Mouse (Mus musculus) embryonic facial prominence, embryonic 15.5 days (tissue): ENCODE measurements around the gene Rybp. TPM values are rescaled to one million over a fixed set of nuclear protein-coding genes. Genes with fewer than 3 reads are reported as not detected.

Source experiments
- ATAC-seq: fragments of 200-750 bp; cut with Nextera tagmentation; 2 replicates; pipeline ENCODE4 v1.8.0; 2017; ENCODE audit warnings: low read depth, moderate TSS enrichment; ENCODE audit not compliant: insufficient number of reproducible peaks, low FRiP score, low TSS enrichment
- H3K27ac ChIP-seq: fragments of 300-500 bp; sonication (generic); replicated peaks from 2 replicates; pipeline ENCODE4 v1.5.1; 2015; ENCODE audit warnings: mild to moderate bottlenecking, inconsistent platforms
- H3K27me3 ChIP-seq: fragments of 300-500 bp; sonication (generic); 2 replicates; pipeline ENCODE4 v1.6.1; 2015; ENCODE audit warnings: inconsistent platforms
- H3K36me3 ChIP-seq: fragments of 300-500 bp; sonication (generic); 2 replicates; pipeline ENCODE4 v1.6.1; 2015; ENCODE audit warnings: mild to moderate bottlenecking, inconsistent platforms
- H3K4me1 ChIP-seq: fragments of 300-500 bp; sonication (generic); 2 replicates; pipeline ENCODE4 v1.6.1; 2015; ENCODE audit warnings: inconsistent platforms
- H3K4me2 ChIP-seq: fragments of 300-500 bp; sonication (generic); replicated peaks from 2 replicates; pipeline ENCODE4 v1.6.1; 2015; ENCODE audit warnings: mild to moderate bottlenecking, inconsistent platforms
- H3K4me3 ChIP-seq: fragments of 300-500 bp; sonication (generic); replicated peaks from 2 replicates; pipeline ENCODE4 v1.5.1; 2015; ENCODE audit warnings: mild to moderate bottlenecking, inconsistent platforms
- H3K9ac ChIP-seq: fragments of 300-500 bp; sonication (generic); 2 replicates; pipeline ENCODE4 v1.6.1; 2015; ENCODE audit warnings: inconsistent platforms
- H3K9me3 ChIP-seq: fragments of 300-500 bp; sonication (generic); replicated peaks from 2 replicates; pipeline ENCODE4 v1.6.1; 2016; ENCODE audit warnings: inconsistent platforms
- WGBS: fragments of 180-500 bp; shearing (Covaris S2); methylation state at CpG from one replicate; pipeline ENCODE4 v1.1.7; 2015; 5-methylcytosine and 5-hydroxymethylcytosine counted together
- polyA plus RNA-seq: library from polyadenylated mRNA; unstranded; fragments of >200 nt; fragmentation: Nextera tagmentation; extraction: Ambion mirVana; gene quantifications from 2 replicates; pipeline ENCODE4 v1.2.1, GENCODE M21; 2015

Gene Rybp
- polyA plus RNA-seq, 1 experiment from 2014 or later: 20.0 TPM

- ATAC-seq: no peak
- H3K4me1 ChIP-seq: peaks cover 29% of the 10 kb centered on the region
These were observed 81.0 kb downstream of the Rybp start for GRCm38 (mm10) chr6:100206261-100206660.

GRCm38 (mm10) chr6:100204436-100204835, 82.8 kb downstream of the Rybp start:
- WGBS: 38% methylated on average over 7 of the region's 7 CpGs
- ATAC-seq: no peak
- peaks cover 10% of the 10 kb centered on the region; the same call in 1 of the 2 replicates for H3K27me3 ChIP-seq

More at GRCm38 (mm10) chr6:100206261-100206660, 81.0 kb downstream of the Rybp start:
- no peaks in the 10 kb centered on the region for H3K9me3 ChIP-seq
- no peak overlapping the region for H3K4me2 ChIP-seq
- H3K4me3 ChIP-seq: no peak overlapping the region
- H3K27me3 ChIP-seq: peaks cover 10% of the 10 kb centered on the region; the same call in 1 of the 2 replicates
- no peak overlapping the region for H3K9ac ChIP-seq
- no peak overlapping the region for H3K27ac ChIP-seq
- H3K36me3 ChIP-seq: no peaks in the 10 kb centered on the region
- WGBS: 57% methylated on average over 1 of the region's 1 CpGs

DNA sequence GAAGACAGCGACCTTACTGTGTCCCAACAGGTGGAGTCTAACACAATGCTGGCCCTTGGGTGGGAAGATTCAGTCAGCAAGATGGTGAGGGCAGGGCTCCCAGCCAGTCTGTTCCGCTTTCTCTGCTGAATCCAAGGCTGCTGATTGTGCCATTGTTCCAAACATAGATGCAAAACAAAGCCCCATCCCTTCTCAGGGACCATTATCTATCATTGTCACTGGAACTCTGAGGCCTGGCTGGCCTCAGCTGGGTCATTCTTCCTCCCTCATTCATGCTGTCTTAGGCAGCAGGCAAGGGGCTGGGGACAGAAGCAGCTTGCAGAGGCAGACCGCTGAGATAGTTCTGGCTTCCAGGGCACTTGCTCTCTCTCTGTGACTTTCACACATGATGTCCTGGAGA, 83.8 kb downstream of the Rybp start:
- Histone ChIP-seq H3K4me1 (peaks cover 27% of the 10 kb centered on the region), H3K4me2 (no peak overlapping the region), H3K27ac (no peak overlapping the region), H3K4me3 (no peak overlapping the region), H3K36me3 (no peaks in the 10 kb centered on the region), H3K27me3 (peaks cover 8% of the 10 kb centered on the region; the same call in 1 of the 2 replicates), H3K9me3 (no peaks in the 10 kb centered on the region), H3K9ac (no peak overlapping the region)
- WGBS: 66% methylated on average over 3 of the region's 3 CpGs
- no peak for ATAC-seq

More at GRCm38 (mm10) chr6:100204436-100204835, 82.8 kb downstream of the Rybp start:
- Histone ChIP-seq H3K27ac (no peak overlapping the region), H3K36me3 (no peaks in the 10 kb centered on the region), H3K4me3 (no peak overlapping the region), H3K9me3 (no peaks in the 10 kb centered on the region), H3K4me1 (peaks cover 29% of the 10 kb centered on the region), H3K4me2 (no peak overlapping the region), H3K9ac (no peak overlapping the region)

DNA sequence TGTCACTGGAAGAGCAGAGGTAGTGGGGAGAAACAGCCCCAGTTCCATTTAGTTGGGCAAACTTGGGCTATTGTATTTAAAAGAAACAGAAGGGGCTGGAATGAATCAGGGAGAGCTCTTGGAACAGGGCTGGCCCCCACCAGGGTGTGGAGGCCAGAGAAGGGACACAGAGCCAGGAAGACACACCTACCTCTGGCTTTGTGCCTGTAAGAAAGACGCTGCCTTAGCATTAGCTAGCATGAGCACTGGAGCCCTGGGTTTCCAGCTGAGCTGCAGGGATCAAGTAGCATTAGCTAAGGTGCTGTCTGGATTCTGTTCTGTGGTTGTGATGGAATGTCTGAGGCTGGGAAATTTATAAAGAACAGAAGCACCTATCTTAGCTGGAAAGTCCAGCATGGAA, 85.2 kb downstream of the Rybp start:
- Histone ChIP-seq H3K9ac (no peak overlapping the region), H3K27me3 (peaks cover 6% of the 10 kb centered on the region; the same call in 1 of the 2 replicates), H3K4me1 (peaks cover 27% of the 10 kb centered on the region), H3K36me3 (no peaks in the 10 kb centered on the region), H3K4me3 (no peak overlapping the region), H3K9me3 (no peaks in the 10 kb centered on the region), H3K4me2 (no peak overlapping the region), H3K27ac (no peak overlapping the region)
- 25% methylated on average over 1 of the region's 1 CpGs for WGBS
- ATAC-seq: no peak

GRCm38 (mm10) chr6:100197102-100197501, 90.2 kb downstream of the Rybp start:
- Histone ChIP-seq H3K36me3 (no peaks in the 10 kb centered on the region), H3K4me1 (peaks cover 62% of the 10 kb centered on the region), H3K9me3 (no peaks in the 10 kb centered on the region), H3K4me3 (no peak overlapping the region), H3K27me3 (no peaks in the 10 kb centered on the region), H3K9ac (no peak overlapping the region), H3K4me2 (no peak overlapping the region), H3K27ac (peak overlapping the region; percentile 75)
- peak; percentile 83 for ATAC-seq
- WGBS: 35% methylated on average over 5 of the region's 5 CpGs

DNA sequence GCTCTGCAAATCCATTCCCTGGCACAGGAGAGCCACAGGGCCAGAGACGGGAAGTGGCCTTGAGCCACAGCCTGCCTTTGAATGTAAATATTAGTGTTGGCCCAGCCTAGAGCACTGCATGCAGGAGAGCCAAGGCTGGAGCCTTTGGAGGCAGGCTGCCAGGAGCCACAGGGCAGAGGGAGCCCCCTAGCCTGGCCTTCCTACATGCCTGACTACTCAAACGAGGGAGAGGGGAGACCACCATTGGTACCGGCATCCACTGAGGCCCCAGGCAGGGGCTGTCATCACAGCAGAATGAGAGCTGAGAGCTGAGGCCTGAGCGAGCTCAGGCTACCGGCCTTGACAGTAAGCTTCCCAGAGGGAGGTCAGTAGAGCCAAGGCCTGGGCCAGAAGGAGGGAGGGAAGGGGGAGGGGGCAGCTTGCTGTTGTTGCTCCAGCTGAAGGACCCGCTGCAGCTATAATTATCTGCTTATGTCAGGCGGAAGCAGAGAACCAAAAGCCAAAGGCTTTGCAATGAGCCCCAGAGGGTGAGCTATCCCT, 91.3 kb downstream of the Rybp start:
- Histone ChIP-seq H3K4me1 (peaks cover 56% of the 10 kb centered on the region), H3K4me3 (no peak overlapping the region), H3K27ac (peak overlapping the region; percentile 29; the same call in 1 of the 2 replicates), H3K9me3 (no peaks in the 10 kb centered on the region), H3K9ac (no peak overlapping the region), H3K36me3 (no peaks in the 10 kb centered on the region), H3K27me3 (no peaks in the 10 kb centered on the region), H3K4me2 (no peak overlapping the region)
- ATAC-seq: peak; percentile 59
- WGBS: 19% methylated on average over 7 of the region's 7 CpGs

DNA sequence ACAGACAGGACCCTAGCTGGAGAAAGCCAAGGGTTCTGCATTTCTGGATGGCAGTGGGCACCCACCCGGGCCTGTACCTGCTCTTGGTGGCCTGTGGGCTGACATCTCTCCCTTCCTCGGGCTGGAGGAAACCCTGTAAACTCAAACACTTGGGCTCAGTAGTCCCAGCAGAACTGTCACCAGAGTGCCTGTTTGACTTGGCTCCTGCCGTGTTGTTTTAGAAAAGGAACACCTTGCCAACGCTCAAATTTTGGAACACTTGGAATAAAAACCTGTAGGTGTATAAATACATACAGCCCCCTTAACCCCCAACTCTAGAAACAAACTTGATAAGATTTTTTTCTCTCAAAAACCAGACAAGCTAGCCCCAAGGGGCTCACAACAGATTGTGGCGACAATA, 92.2 kb downstream of the Rybp start:
- no peak overlapping the region for H3K4me2 ChIP-seq
- no peak overlapping the region for H3K9ac ChIP-seq
- no peak overlapping the region for H3K4me3 ChIP-seq
- H3K4me1 ChIP-seq: peaks cover 56% of the 10 kb centered on the region
- H3K27ac ChIP-seq: peak overlapping the region; percentile 29; the same call in 1 of the 2 replicates
- ATAC-seq: no peak
- no peaks in the 10 kb centered on the region for H3K27me3 ChIP-seq
- no peaks in the 10 kb centered on the region for H3K9me3 ChIP-seq
- 65% methylated on average over 5 of the region's 5 CpGs for WGBS
- no peaks in the 10 kb centered on the region for H3K36me3 ChIP-seq

DNA sequence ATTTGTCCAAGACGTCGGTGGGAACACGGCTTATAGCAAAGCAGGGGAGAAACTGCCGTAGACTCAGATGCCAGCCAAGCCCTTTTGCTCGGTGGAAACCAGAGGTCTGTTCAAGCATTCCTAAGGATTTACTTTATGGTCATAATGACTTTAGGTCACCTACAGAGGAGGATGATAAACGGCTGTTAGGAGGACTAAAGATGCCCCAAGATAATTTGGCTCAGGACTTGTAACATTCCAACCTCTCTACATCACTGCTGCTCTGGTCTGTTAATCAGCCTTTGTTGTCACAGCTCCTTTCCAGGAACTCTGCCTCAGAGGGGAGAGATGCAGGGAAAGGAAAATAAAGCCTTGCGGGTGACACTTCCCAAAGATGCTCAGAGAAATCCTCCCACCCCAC, 93.5 kb downstream of the Rybp start:
- H3K4me1 ChIP-seq: peaks cover 56% of the 10 kb centered on the region
- WGBS: 58% methylated on average over 7 of the region's 7 CpGs
- H3K9ac ChIP-seq: no peak overlapping the region

DNA sequence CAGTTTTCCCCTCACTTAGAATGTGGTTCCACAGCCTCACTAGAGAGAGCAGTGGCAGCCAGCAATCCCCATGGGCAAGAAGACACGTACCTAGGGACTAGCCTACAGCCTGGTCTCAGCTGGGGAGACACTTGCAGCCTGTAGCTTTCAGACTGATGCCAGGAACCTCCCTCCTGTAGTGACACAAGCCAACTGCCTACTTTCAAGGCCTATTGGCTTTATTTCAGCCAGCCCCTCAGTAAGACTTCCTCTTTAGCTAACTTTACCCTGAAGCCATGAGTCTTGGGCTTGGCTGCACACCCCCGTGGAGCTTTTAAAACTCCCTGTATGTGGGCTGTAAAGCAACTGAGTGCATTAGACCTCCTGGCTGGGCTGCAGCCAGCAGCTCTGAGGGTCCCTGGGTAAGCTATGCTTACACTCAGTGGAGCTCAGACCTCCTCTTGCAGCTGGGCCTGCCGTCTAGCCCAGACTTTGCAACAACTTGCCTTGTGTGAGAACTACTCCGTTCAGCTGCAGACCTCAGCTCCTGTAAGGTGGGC, 94.5 kb downstream of the Rybp start:
- no peak overlapping the region for H3K4me2 ChIP-seq
- peak overlapping the region; percentile 48; the same call in 1 of the 2 replicates for H3K27ac ChIP-seq
- peaks cover 54% of the 10 kb centered on the region for H3K4me1 ChIP-seq
- H3K4me3 ChIP-seq: no peak overlapping the region
- H3K9ac ChIP-seq: no peak overlapping the region
- H3K36me3 ChIP-seq: no peaks in the 10 kb centered on the region
- H3K27me3 ChIP-seq: 0 out of 2 replicates have a peak, but pooled peaks cover 3% of the 10 kb centered on the region
- no peaks in the 10 kb centered on the region for H3K9me3 ChIP-seq
- 28% methylated on average over 4 of the region's 4 CpGs for WGBS
- no peak for ATAC-seq

More for the DNA sequence above, 93.5 kb downstream of the Rybp start:
- Histone ChIP-seq H3K36me3 (no peaks in the 10 kb centered on the region), H3K27me3 (no peaks in the 10 kb centered on the region), H3K4me3 (no peak overlapping the region), H3K27ac (no peak overlapping the region), H3K4me2 (no peak overlapping the region), H3K9me3 (no peaks in the 10 kb centered on the region)
- no peak for ATAC-seq

DNA sequence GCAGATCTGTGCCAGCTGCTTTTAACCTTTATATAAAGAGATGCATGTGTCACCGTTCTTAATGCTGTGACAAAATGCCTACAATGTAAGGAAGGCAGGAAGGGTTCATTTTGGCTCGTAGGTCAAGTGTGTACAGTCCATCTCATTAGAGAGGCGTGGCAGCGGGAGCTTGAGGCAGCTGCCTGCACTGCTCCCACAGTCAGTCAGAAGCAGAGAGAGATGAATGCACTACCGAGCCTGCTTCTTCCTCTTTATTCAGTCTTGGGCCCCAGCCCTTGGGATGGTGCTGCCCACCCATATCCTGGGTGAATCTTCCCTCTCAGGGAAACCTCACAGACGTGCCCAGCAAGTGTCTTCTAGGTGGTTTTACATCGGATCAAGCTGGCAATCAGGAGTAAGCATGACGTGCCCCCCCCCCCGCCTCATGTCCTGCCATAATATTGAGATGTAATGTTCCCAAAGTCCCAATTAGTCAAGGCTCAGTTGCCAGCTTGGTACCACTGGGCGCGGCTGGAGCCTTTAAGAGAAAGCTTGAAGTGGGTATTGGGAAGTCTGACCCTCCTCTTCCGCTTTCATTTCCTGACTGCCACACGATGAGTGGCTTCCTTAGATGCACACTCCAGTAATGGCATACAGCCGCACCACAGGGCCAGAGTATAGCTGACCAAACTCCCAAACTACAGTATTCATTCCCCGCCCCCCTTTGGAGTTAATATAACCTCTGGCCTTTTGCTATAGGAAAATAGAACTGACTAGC, 96.3 kb downstream of the Rybp start:
- WGBS: 78% methylated on average over 15 of the region's 15 CpGs
- H3K36me3 ChIP-seq: no peaks in the 10 kb centered on the region
- no peak overlapping the region for H3K9ac ChIP-seq
- no peak overlapping the region for H3K27ac ChIP-seq
- H3K4me2 ChIP-seq: no peak overlapping the region
- H3K4me1 ChIP-seq: peaks cover 36% of the 10 kb centered on the region
- no peaks in the 10 kb centered on the region for H3K9me3 ChIP-seq
- H3K27me3 ChIP-seq: 0 out of 2 replicates have a peak, but pooled peaks cover 3% of the 10 kb centered on the region
- ATAC-seq: no peak; the same call in 1 of the 2 replicates
- no peak overlapping the region for H3K4me3 ChIP-seq

GRCm38 (mm10) chr6:100190310-100190709, 97.0 kb downstream of the Rybp start:
- no peak overlapping the region for H3K4me3 ChIP-seq
- ATAC-seq: no peak
- WGBS: 66% methylated on average over 10 of the region's 10 CpGs

More at GRCm38 (mm10) chr6:100190310-100190709, 97.0 kb downstream of the Rybp start:
- Histone ChIP-seq H3K9ac (no peak overlapping the region), H3K9me3 (no peaks in the 10 kb centered on the region), H3K27ac (no peak overlapping the region), H3K36me3 (no peaks in the 10 kb centered on the region), H3K4me2 (no peak overlapping the region), H3K4me1 (peaks cover 30% of the 10 kb centered on the region), H3K27me3 (0 out of 2 replicates have a peak, but pooled peaks cover 3% of the 10 kb centered on the region)
